Mouse (Mus musculus) MEL (cell line): ENCODE measurements at regions not wholly inside any gene's neighbourhood (a gene's known extent, or its start where the extent isn't known, plus 50 kb on each side); places are given as distances from the start of the nearest gene placed in this dataset.

Source experiments
- DNase-seq: peaks from one replicate; pipeline ENCODE4 v3.0.0; 2011; ENCODE audit warnings: low read depth, low spot score
- H3K27ac ChIP-seq: 2 replicates; pipeline ENCODE4 v1.5.1; 2012; ENCODE audit warnings: low read depth, mild to moderate bottlenecking, control low read depth, low read length, moderate library complexity; ENCODE audit not compliant: control insufficient read depth
- H3K27me3 ChIP-seq, 2 experiments: fragments of 150-350 bp in 1 of 2; sonication (generic) in 1 of 2; 2 replicates each; pipeline ENCODE4 v1.6.1; 2012; ENCODE audit warnings: low read length in 2 of 2, mild to moderate bottlenecking in 2 of 2, improper control_type of control experiment in 1 of 2, moderate library complexity in 1 of 2; ENCODE audit not compliant: insufficient read depth in 2 of 2, control insufficient read depth in 1 of 2
- H3K36me3 ChIP-seq, 2 experiments: 2 replicates each; pipeline ENCODE4 v1.6.1; 2012 to 2014; ENCODE audit warnings: low read length in 2 of 2, improper control_type of control experiment in 1 of 2, inconsistent platforms in 1 of 2, mild to moderate bottlenecking in 1 of 2; ENCODE audit not compliant: insufficient read depth in 2 of 2, control insufficient read depth in 1 of 2
- H3K4me1 ChIP-seq, 2 experiments: fragments of 150-350 bp in 1 of 2; sonication (generic) in 1 of 2; 2 replicates each; pipeline ENCODE4 v1.6.1; 2012; ENCODE audit warnings: low read length in 2 of 2, improper control_type of control experiment in 1 of 2, mild to moderate bottlenecking in 1 of 2; ENCODE audit not compliant: insufficient read depth in 2 of 2, control insufficient read depth in 1 of 2
- H3K4me3 ChIP-seq, 2 experiments: fragments of 150-350 bp in 1 of 2; sonication (generic) in 1 of 2; 2 replicates each; pipeline ENCODE4 v1.5.1; 2012; ENCODE audit warnings: low read depth in 2 of 2, low read length in 2 of 2, mild to moderate bottlenecking in 2 of 2, moderate library complexity in 2 of 2, control low read depth in 1 of 2, improper control_type of control experiment in 1 of 2; ENCODE audit not compliant: control insufficient read depth in 1 of 2, insufficient read depth in 1 of 2
- H3K79me2 ChIP-seq: 2 replicates; pipeline ENCODE4 v1.6.1; 2012; ENCODE audit warnings: mild to moderate bottlenecking, low read length, moderate library complexity; ENCODE audit not compliant: control insufficient read depth, poor library complexity, insufficient read depth
- H3K9ac ChIP-seq: 2 replicates; pipeline ENCODE4 v1.6.1; 2012; ENCODE audit warnings: low read depth, mild to moderate bottlenecking, control low read depth, low read length, moderate library complexity; ENCODE audit not compliant: control insufficient read depth, poor library complexity, severe bottlenecking
- H3K9me3 ChIP-seq: fragments of 150-350 bp; sonication (generic); replicated peaks from 2 replicates; pipeline ENCODE4 v1.6.1; 2012; ENCODE audit warnings: mild to moderate bottlenecking, low read length, improper control_type of control experiment, moderate library complexity; ENCODE audit not compliant: insufficient read depth
- BHLHE40 ChIP-seq: IDR thresholded peaks from 2 replicates; pipeline ENCODE4 v1.6.1; 2012; ENCODE audit warnings: low read depth, mild to moderate bottlenecking, inconsistent platforms, low read length, improper control_type of control experiment, borderline replicate concordance
- CTCF ChIP-seq, 3 experiments: IDR thresholded peaks in 2 of 3; conservative IDR thresholded peaks in 1 of 3; 2 replicates each; pipeline ENCODE4 v1.5.1; 2011 to 2012; ENCODE audit warnings: low read length in 3 of 3, low read depth in 2 of 3, mild to moderate bottlenecking in 2 of 3, improper control_type of control experiment in 1 of 3, inconsistent platforms in 1 of 3, mixed read lengths in 1 of 3, moderate library complexity in 1 of 3; ENCODE audit not compliant: control insufficient read depth in 1 of 3, insufficient read depth in 1 of 3, poor library complexity in 1 of 3, severe bottlenecking in 1 of 3
- ELF1 ChIP-seq: IDR thresholded peaks from 2 replicates; pipeline ENCODE4 v1.6.1; 2014; ENCODE audit warnings: low read depth, mild to moderate bottlenecking, inconsistent platforms, low read length, improper control_type of control experiment, moderate library complexity
- ETS1 ChIP-seq: IDR thresholded peaks from 2 replicates; pipeline ENCODE4 v1.6.1; 2012; ENCODE audit warnings: low read depth, mild to moderate bottlenecking, inconsistent platforms, low read length, improper control_type of control experiment, moderate library complexity
- KAT2A ChIP-seq: conservative IDR thresholded peaks from 2 replicates; pipeline ENCODE4 v1.6.1; 2012; ENCODE audit warnings: low read depth, low read length, improper control_type of control experiment, inconsistent platforms
- MAFK ChIP-seq: IDR thresholded peaks from 2 replicates; pipeline ENCODE4 v1.6.1; 2011; ENCODE audit warnings: low read depth, mild to moderate bottlenecking, low read length, improper control_type of control experiment, borderline replicate concordance
- MAX ChIP-seq: IDR thresholded peaks from 2 replicates; pipeline ENCODE4 v1.6.1; 2011; ENCODE audit warnings: low read length, improper control_type of control experiment
- MEF2A ChIP-seq: IDR thresholded peaks from 2 replicates; pipeline ENCODE4 v1.6.1; 2014; ENCODE audit warnings: low read depth, mild to moderate bottlenecking, inconsistent platforms, low read length, improper control_type of control experiment; ENCODE audit not compliant: poor library complexity, insufficient replicate concordance, severe bottlenecking; ENCODE audit errors: extremely low read depth
- MYB ChIP-seq: IDR thresholded peaks from 2 replicates; pipeline ENCODE4 v1.6.1; 2011; ENCODE audit warnings: mild to moderate bottlenecking, low read depth, low read length, improper control_type of control experiment
- NELFE ChIP-seq: IDR thresholded peaks from 2 replicates; pipeline ENCODE4 v1.6.1; 2011; ENCODE audit warnings: low read depth, low read length, improper control_type of control experiment
- NRF1 ChIP-seq: IDR thresholded peaks from 2 replicates; pipeline ENCODE4 v1.6.1; 2014; ENCODE audit warnings: low read depth, mild to moderate bottlenecking, inconsistent platforms, low read length, improper control_type of control experiment, moderate library complexity; ENCODE audit not compliant: poor library complexity, insufficient read depth, severe bottlenecking
- POLR2AphosphoS2 ChIP-seq: IDR thresholded peaks from 2 replicates; pipeline ENCODE4 v1.6.1; 2011; ENCODE audit warnings: low read length, improper control_type of control experiment
- POLR2AphosphoS5 ChIP-seq: IDR thresholded peaks from 2 replicates; pipeline ENCODE4 v1.6.1; 2012; ENCODE audit warnings: low read depth, borderline replicate concordance, mild to moderate bottlenecking, inconsistent platforms, low read length, moderate library complexity, mixed read lengths
- RAD21 ChIP-seq: IDR thresholded peaks from 2 replicates; pipeline ENCODE4 v1.6.1; 2011; ENCODE audit warnings: mild to moderate bottlenecking, low read depth, low read length, improper control_type of control experiment
- SIN3A ChIP-seq: IDR thresholded peaks from 2 replicates; pipeline ENCODE4 v1.6.1; 2012; ENCODE audit warnings: low read length, improper control_type of control experiment, inconsistent platforms
- SMC3 ChIP-seq: IDR thresholded peaks from 2 replicates; pipeline ENCODE4 v1.6.1; 2011; ENCODE audit warnings: low read depth, low read length, improper control_type of control experiment
- TCF12 ChIP-seq: IDR thresholded peaks from 2 replicates; pipeline ENCODE4 v1.6.1; 2014; ENCODE audit warnings: low read depth, mild to moderate bottlenecking, inconsistent platforms, low read length, improper control_type of control experiment, moderate library complexity
- UBTF ChIP-seq: IDR thresholded peaks from 2 replicates; pipeline ENCODE4 v1.6.1; 2012; ENCODE audit warnings: low read depth, mild to moderate bottlenecking, inconsistent platforms, low read length, improper control_type of control experiment, moderate library complexity, borderline replicate concordance; ENCODE audit not compliant: insufficient read depth
- USF1 ChIP-seq: IDR thresholded peaks from 2 replicates; pipeline ENCODE4 v1.6.1; 2014; ENCODE audit warnings: low read depth, mild to moderate bottlenecking, inconsistent platforms, low read length, improper control_type of control experiment, moderate library complexity
- ZC3H11A ChIP-seq: IDR thresholded peaks from 2 replicates; pipeline ENCODE4 v1.6.1; 2012; ENCODE audit warnings: low read depth, mild to moderate bottlenecking, inconsistent platforms, low read length, improper control_type of control experiment
- ZKSCAN1 ChIP-seq: IDR thresholded peaks from 2 replicates; pipeline ENCODE4 v1.6.1; 2012; ENCODE audit warnings: low read depth, mild to moderate bottlenecking, inconsistent platforms, low read length, improper control_type of control experiment, moderate library complexity
- ZNF384 ChIP-seq: IDR thresholded peaks from 2 replicates; pipeline ENCODE4 v1.6.1; 2012; ENCODE audit warnings: low read depth, mild to moderate bottlenecking, inconsistent platforms, low read length, improper control_type of control experiment

- no peaks in the 10 kb centered on the region for H3K9me3 ChIP-seq
- H3K27ac ChIP-seq, result no peak overlapping the region
- no peak overlapping the region for H3K9ac ChIP-seq
- no peak for DNase-seq
- no peak overlapping the region for H3K4me3 ChIP-seq
- H3K36me3 ChIP-seq, result no peaks in the 10 kb centered on the region
- no peaks in the 10 kb centered on the region for H3K79me2 ChIP-seq
- TF ChIP-seq USF1 (no peak), ZKSCAN1 (no peak), UBTF (no peak), ETS1 (no peak), RAD21 (no peak), MEF2A (no peak), ZC3H11A (no peak), BHLHE40 (no peak), MAX (no peak), KAT2A (no peak), MYB (no peak), NRF1 (no peak), POLR2AphosphoS2 (no peak), NELFE (no peak), ZNF384 (no peak), CTCF (IDR thresholded peaks at IDR 0.05 in 2 of 3, conservative IDR thresholded peaks at IDR 0.05 in 1 of 3; ENCODE audit: control insufficient read depth in 1 of 3, insufficient read depth in 1 of 3, low read depth in 2 of 3, low read length in 3 of 3, poor library complexity in 1 of 3, severe bottlenecking in 1 of 3) (no peak), SIN3A (no peak), TCF12 (no peak), MAFK (no peak), POLR2AphosphoS5 (no peak)
- no peaks in the 10 kb centered on the region for H3K27me3 ChIP-seq
- H3K4me1 ChIP-seq, result no peaks in the 10 kb centered on the region
Observed at GRCm38 (mm10) chr5:105990777-105991176, 114.4 kb downstream of the Zfp326 start.

- Histone ChIP-seq H3K27ac (no peak overlapping the region), H3K4me3 (no peak overlapping the region), H3K9ac (no peak overlapping the region), H3K9me3 (no peaks in the 10 kb centered on the region), H3K36me3 (no peaks in the 10 kb centered on the region), H3K79me2 (no peaks in the 10 kb centered on the region), H3K4me1 (no peaks in the 10 kb centered on the region), H3K27me3 (no peaks in the 10 kb centered on the region; a peak in 1 of 4 replicates)
- TF ChIP-seq CTCF (IDR thresholded peaks at IDR 0.05 in 2 of 3, conservative IDR thresholded peaks at IDR 0.05 in 1 of 3; ENCODE audit: control insufficient read depth in 1 of 3, insufficient read depth in 1 of 3, low read depth in 2 of 3, low read length in 3 of 3, poor library complexity in 1 of 3, severe bottlenecking in 1 of 3), result peak; percentile 11 to 57 (median 48)
- peak; percentile 44 for TF ChIP-seq SMC3
- TF ChIP-seq RAD21, result peak; percentile 62
- peak; percentile 37; the same call in 1 of the 2 replicates for TF ChIP-seq ZC3H11A
- no peak for TF ChIP-seq MAX
- TF ChIP-seq ELF1, result no peak
- peak; percentile 39 for DNase-seq
Observed at GRCm38 (mm10) chr5:105986401-105986800, 110.0 kb downstream of the Zfp326 start.
